Mouse (Mus musculus) heart, adult 2 months (tissue): Measurements from ENCODE around the gene Col25a1. TPM values are rescaled to one million over a fixed set of nuclear protein-coding genes. Genes with fewer than 3 reads are reported as not detected.
A peak's percentile ranks its signal among the peaks of the same experiment; 100 is the strongest.

Experiments
- DNase-seq, 2 experiments: peaks; one replicate each; pipeline ENCODE4 v3.0.0; 2021
- H3K27ac ChIP-seq: fragments of 200-600 bp; 2 replicates; pipeline ENCODE4 v1.8.1; 2022
- H3K27me3 ChIP-seq: fragments of 200-500 bp; 2 replicates; pipeline ENCODE4 v1.6.1; 2012; ENCODE audit warnings: mild to moderate bottlenecking, low read length, inconsistent platforms, mixed read lengths; ENCODE audit not compliant: control insufficient read depth, insufficient read depth
- H3K36me3 ChIP-seq: fragments of 200-500 bp; 2 replicates; pipeline ENCODE4 v1.6.1; 2012; ENCODE audit warnings: low read length, inconsistent platforms; ENCODE audit not compliant: control insufficient read depth, insufficient read depth
- H3K4me1 ChIP-seq: fragments of 200-500 bp; 2 replicates; pipeline ENCODE4 v1.6.1; 2011; ENCODE audit warnings: low read length; ENCODE audit not compliant: control insufficient read depth, insufficient read depth
- H3K4me3 ChIP-seq: fragments of 200-600 bp; 2 replicates; pipeline ENCODE4 v1.8.1; 2022
- H3K79me2 ChIP-seq: fragments of 200-500 bp; replicated peaks from 2 replicates; pipeline ENCODE4 v1.6.1; 2012; ENCODE audit warnings: mild to moderate bottlenecking, inconsistent platforms, low read length, moderate library complexity, mixed read lengths; ENCODE audit not compliant: control insufficient read depth, insufficient read depth
- H3K9ac ChIP-seq: fragments of 200-500 bp; 2 replicates; pipeline ENCODE4 v1.6.1; 2012; ENCODE audit warnings: low read depth, mild to moderate bottlenecking, control low read depth, inconsistent platforms, low read length, mixed read lengths
- CTCF ChIP-seq: fragments of 200-600 bp; IDR thresholded peaks from 2 replicates; pipeline ENCODE4 v1.8.1; 2022; ENCODE audit warnings: antibody characterized with exemption, mild to moderate bottlenecking, moderate library complexity
- EP300 ChIP-seq: fragments of 200-500 bp; IDR thresholded peaks from 2 replicates; pipeline ENCODE4 v1.6.1; 2011; ENCODE audit warnings: low read depth, low read length, control low read depth; ENCODE audit not compliant: insufficient read depth
- POLR2A ChIP-seq: fragments of 200-500 bp; IDR thresholded peaks from 2 replicates; pipeline ENCODE4 v1.6.1; 2011; ENCODE audit warnings: mild to moderate bottlenecking, low read depth, low read length, control low read depth; ENCODE audit not compliant: insufficient read depth
- WGBS: fragments of 180-500 bp; shearing (Covaris S2); methylation state at CpG from one replicate; pipeline ENCODE4 v1.1.7; 2018; 5-methylcytosine and 5-hydroxymethylcytosine counted together
- intact Hi-C: fragments of 180-260 bp; cut with DNase I; formaldehyde crosslinking; loops from one replicate; pipeline ENCODE4 v1.15.1; 2025
- polyA plus RNA-seq: library from polyadenylated mRNA; depleted of rRNA; stranded (reverse); fragments of >200 nt; gene quantifications from 2 replicates; pipeline ENCODE4 v1.2.3, GENCODE M21; 2012
- total RNA-seq, 2 experiments: library from RNA; stranded (reverse); gene quantifications; 2 replicates each; pipeline ENCODE4 v1.2.3; 2021

Col25a1 gene
- total and polyA plus RNA-seq, 3 experiments: 0.10 to 0.39 (median 0.21) TPM

DNA sequence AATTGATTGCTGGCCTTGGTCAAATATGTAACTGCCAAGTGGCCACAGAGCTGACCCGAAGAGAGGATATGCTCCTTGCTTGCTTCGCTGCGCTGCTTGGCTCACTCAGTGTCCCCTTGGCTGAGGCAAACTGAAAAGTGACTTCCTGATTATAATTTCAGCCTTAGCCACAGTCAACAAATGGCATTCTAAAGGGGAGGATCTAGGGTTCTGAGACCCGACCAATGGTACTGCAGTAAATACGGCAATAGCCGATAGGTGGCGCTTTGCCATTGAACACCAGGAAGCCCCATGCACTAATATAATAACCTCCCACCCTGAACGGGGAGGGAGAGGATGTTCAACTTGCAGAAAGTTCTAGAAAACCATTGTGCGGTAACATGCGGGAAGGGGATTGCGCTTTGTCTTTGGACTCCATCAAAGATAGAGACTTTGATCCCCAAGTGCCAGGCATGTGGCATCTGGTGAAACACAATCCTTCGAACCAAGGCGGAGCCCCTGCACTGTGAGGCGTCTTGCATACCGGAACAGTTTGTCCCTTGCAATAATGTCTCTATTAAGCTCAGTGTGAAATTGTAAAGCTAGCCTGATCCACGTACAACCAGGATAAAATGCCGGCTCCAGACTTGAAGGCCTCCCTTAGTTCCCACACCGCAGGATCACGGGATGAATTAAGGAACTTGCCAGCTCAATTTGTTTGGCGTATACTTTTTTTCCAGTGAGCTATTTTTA is 363.5 kb downstream of the Col25a1 start:
- Histone ChIP-seq H3K4me1 (no peaks in the 10 kb centered on the region), H3K79me2 (no peaks in the 10 kb centered on the region), H3K36me3 (no peaks in the 10 kb centered on the region), H3K27me3 (no peaks in the 10 kb centered on the region), H3K27ac (no peak overlapping the region), H3K4me3 (no peak overlapping the region), H3K9ac (no peak overlapping the region)
- intact Hi-C loops: no loop called here
- DNase-seq: peak; percentile 12 to 23
- 70% methylated on average over 20 of the region's 20 CpGs for WGBS
- TF ChIP-seq POLR2A (no peak), CTCF (peak; percentile 54), EP300 (no peak)

DNA sequence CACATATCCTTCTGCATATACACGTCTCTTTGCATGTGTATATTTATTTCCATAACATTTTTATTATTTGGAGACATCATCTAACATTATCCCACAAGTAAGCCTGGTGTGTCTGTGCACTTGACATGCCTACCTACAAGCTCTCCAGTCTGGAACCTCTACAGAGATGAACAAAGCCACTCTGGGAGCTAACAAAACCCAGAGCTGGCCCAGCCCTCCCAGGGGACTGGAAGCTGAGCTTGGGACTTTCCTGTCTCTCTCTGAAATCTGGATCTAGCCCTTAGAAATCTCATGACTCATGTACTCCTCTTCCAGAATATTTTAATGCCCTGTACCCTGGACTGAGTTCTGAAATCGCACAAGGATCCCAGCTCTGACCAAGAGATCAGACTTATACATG is 365.7 kb downstream of the Col25a1 start:
- no peaks in the 10 kb centered on the region for H3K27me3 ChIP-seq
- TF ChIP-seq CTCF: no peak
- TF ChIP-seq EP300: no peak
- TF ChIP-seq POLR2A: no peak
- H3K27ac ChIP-seq: no peak overlapping the region
- intact Hi-C loops: no loop called here
- no peak overlapping the region for H3K9ac ChIP-seq
- H3K79me2 ChIP-seq: no peaks in the 10 kb centered on the region
- DNase-seq: no peak
- no peaks in the 10 kb centered on the region for H3K4me1 ChIP-seq
- H3K4me3 ChIP-seq: no peak overlapping the region
- no peaks in the 10 kb centered on the region for H3K36me3 ChIP-seq
- WGBS: 79% methylated on average over 2 of the region's 2 CpGs

DNA sequence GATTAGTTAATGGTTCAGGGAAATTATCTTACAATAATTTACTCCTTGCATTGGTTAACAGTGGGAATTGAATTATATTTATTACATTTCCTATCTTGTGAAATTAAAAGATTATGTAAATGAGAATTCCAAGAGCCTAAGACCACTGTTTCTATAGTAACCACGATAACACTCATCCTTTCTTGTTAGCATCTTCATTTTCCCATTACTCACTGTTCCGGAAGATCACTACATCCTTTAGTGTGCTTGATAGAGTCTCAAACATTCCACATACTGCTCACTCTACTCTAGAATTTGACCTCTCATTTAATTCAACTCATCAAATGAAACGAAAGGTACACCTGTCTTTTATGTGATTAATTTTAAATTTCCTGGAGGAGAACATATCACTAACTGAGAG is 370.4 kb downstream of the Col25a1 start:
- no peak overlapping the region for H3K9ac ChIP-seq
- H3K27me3 ChIP-seq: no peaks in the 10 kb centered on the region
- TF ChIP-seq POLR2A: no peak
- no peak for TF ChIP-seq EP300
- no peak for TF ChIP-seq CTCF
- no peak overlapping the region for H3K27ac ChIP-seq
- intact Hi-C loops: no loop called here
- no peaks in the 10 kb centered on the region for H3K79me2 ChIP-seq
- DNase-seq: no peak
- H3K4me3 ChIP-seq: no peak overlapping the region
- no peaks in the 10 kb centered on the region for H3K36me3 ChIP-seq
- 75% methylated on average over 3 of the region's 3 CpGs for WGBS
- H3K4me1 ChIP-seq: no peaks in the 10 kb centered on the region

DNA sequence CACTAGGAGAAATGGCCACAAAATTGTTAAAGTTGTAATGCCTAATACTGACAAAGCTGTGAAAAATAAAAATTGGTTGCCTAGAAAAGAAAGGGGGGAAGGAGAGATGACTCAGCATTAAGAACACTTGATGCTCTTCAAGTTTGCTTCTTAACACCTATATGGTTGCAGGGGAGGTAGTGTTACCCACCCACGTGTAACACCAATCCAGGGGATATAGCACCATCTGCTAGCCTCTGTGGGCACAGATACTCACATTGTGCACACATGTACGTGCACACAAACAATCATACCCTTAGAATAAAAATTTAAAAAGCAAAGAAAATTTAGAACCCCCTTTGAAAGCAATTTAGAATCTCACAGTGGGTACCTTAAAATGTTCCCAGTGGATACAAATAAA is 377.0 kb downstream of the Col25a1 start:
- WGBS: 75% methylated on average over 2 of the region's 2 CpGs
- H3K4me3 ChIP-seq: no peak overlapping the region
- no peaks in the 10 kb centered on the region for H3K27me3 ChIP-seq
- H3K79me2 ChIP-seq: no peaks in the 10 kb centered on the region
- TF ChIP-seq CTCF: no peak
- TF ChIP-seq POLR2A: no peak
- TF ChIP-seq EP300: no peak
- no peak for DNase-seq
- intact Hi-C loops: no loop called here
- no peaks in the 10 kb centered on the region for H3K4me1 ChIP-seq
- H3K36me3 ChIP-seq: no peaks in the 10 kb centered on the region
- H3K9ac ChIP-seq: no peak overlapping the region
- H3K27ac ChIP-seq: no peak overlapping the region

DNA sequence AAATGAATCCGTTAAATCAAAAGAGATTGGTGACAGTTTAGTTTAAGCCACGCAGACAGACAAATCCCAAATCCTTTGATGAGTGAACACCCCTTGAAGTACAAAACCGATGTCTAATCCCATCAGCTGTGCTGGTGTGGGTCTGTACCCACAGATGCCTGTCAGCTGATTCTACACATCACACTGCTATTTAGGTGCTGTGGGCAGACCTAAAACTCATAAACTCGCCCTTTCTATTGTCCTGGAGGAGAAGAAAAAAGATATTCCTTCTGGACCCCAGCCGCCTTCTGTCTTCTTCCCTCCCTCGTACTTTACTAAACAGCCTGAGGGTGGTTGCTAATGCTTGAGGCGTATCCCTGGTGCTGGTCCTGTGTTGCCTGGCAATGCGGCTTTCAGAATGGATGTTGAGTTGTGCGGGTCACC is 387.2 kb downstream of the Col25a1 start:
- intact Hi-C loops: no loop called here
- H3K9ac ChIP-seq: no peak overlapping the region
- no peaks in the 10 kb centered on the region for H3K36me3 ChIP-seq
- no peaks in the 10 kb centered on the region for H3K79me2 ChIP-seq
- H3K27ac ChIP-seq: no peak overlapping the region
- WGBS: 82% methylated on average over 9 of the region's 9 CpGs
- TF ChIP-seq EP300 (no peak), POLR2A (no peak), CTCF (no peak)
- DNase-seq: no peak
- 0 out of 2 replicates have a peak, but pooled peaks cover 2% of the 10 kb centered on the region for H3K27me3 ChIP-seq
- H3K4me1 ChIP-seq: no peaks in the 10 kb centered on the region
- H3K4me3 ChIP-seq: no peak overlapping the region

- Histone ChIP-seq H3K27ac (no peak overlapping the region), H3K36me3 (no peaks in the 10 kb centered on the region), H3K79me2 (no peaks in the 10 kb centered on the region), H3K4me3 (no peak overlapping the region), H3K9ac (no peak overlapping the region), H3K4me1 (no peaks in the 10 kb centered on the region), H3K27me3 (0 out of 2 replicates have a peak, but pooled peaks cover 2% of the 10 kb centered on the region)
- DNase-seq: no peak
- no peak for TF ChIP-seq POLR2A
- no peak for TF ChIP-seq EP300
- no peak for TF ChIP-seq CTCF
- whole genome bisulfite sequencing: 92% methylated on average over 9 of the region's 9 CpGs
- intact Hi-C loops: no loop called here
Measured at GRCm38 (mm10) chr3:130521834-130522476, 390.7 kb downstream of the Col25a1 start.
